ENCODE assay signal across 8 mouse cellular contexts in the genomic region with DNA sequence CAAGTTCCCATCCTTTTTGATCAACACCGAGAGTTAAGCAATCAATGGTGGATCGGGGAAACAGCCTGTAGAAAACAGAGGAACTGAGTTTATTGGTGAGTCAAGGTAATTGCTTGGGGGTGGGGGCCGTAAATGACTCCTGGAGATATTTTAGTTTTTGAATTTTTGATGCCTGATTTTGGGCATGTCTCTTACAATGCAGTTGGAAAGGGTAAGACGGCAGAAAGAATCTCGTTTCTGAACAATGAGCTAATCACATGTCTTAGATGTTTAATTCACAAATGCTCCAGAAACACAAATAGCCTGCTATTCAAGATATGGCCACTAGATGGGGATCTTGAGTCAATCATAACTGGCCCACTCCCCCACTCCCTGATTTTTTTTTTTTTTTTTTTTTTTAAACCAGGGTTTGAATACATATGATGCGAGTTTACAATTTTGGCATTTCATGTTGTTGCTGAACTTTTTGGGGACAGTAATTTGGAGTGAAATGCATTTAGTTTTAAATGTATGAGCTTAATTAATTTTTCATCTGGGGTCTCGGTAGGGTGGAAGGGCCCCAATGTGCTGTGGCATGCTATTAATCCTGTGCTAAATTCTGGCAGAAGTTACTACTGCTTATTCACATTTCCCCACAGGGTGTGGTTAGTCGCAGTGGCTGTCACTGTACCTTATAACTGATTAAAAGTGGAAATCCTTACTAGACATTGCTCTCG. TPM values are rescaled to one million over a fixed set of nuclear protein-coding genes. Genes with fewer than 3 reads are reported as not detected.
DNase-seq lines count a peak whose midpoint lies in the region; ATAC-seq and TF ChIP-seq lines count a peak whose summit lies in the region.

No protein-coding gene starts in this region.

- no peak for TF ChIP-seq EP300 in liver, postnatal 0 days (IDR thresholded peaks at IDR 0.05; ENCODE audit: low read depth)

- H3K4me1 ChIP-seq in forebrain, postnatal 0 days (ENCODE audit: insufficient read depth): peaks cover 8% of the 10 kb centered on the region; the same call in 1 of the 2 replicates
- peaks cover 9% of the 10 kb centered on the region; the same call in 1 of the 2 replicates for H3K4me1 ChIP-seq in intestine, embryonic 15.5 days (replicated peaks)
- H3K4me1 ChIP-seq in liver, postnatal 0 days (ENCODE audit: insufficient read depth): no peaks in the 10 kb centered on the region

- peak; percentile 41 for DNase-seq in thymus, postnatal 0 days (ENCODE audit: low spot score)
- DNase-seq in thymus, postnatal 4 days: no peak
- peak; percentile 11 for DNase-seq in c-Kit-positive CD71-positive TER-119-negative erythroid progenitor cells, embryonic 14.5 days (ENCODE audit: low read depth)
- DNase-seq in forebrain, postnatal 0 days: peak; percentile 91
- no peak for DNase-seq in liver, postnatal 0 days
- DNase-seq in retina, embryonic 14.5 days (ENCODE audit: low spot score): peak; percentile 90
- no peak for DNase-seq in T-cell, adult 2 months (ENCODE audit: low spot score)

- peak overlapping the region; percentile 23 for H3K4me3 ChIP-seq in forebrain, postnatal 0 days (ENCODE audit: low read depth, low read length)
- no peak overlapping the region for H3K4me3 ChIP-seq in intestine, embryonic 15.5 days (replicated peaks)
- no peak overlapping the region for H3K4me3 ChIP-seq in liver, postnatal 0 days (ENCODE audit: low read depth, low read length)

- 0 out of 2 replicates have a peak overlapping the region, but pooled peaks have one; percentile 25 for H3K9ac ChIP-seq in forebrain, postnatal 0 days
- no peak overlapping the region for H3K9ac ChIP-seq in intestine, embryonic 15.5 days
- no peak overlapping the region for H3K9ac ChIP-seq in liver, postnatal 0 days (replicated peaks)

- TF ChIP-seq CTCF in forebrain, postnatal 0 days (IDR thresholded peaks at IDR 0.05; ENCODE audit: low read depth): peak; percentile 85
- peak; percentile 78 for TF ChIP-seq CTCF in liver, postnatal 0 days (IDR thresholded peaks at IDR 0.05; ENCODE audit: low read depth)

- peak overlapping the region; percentile 41 for H3K4me2 ChIP-seq in forebrain, postnatal 0 days (ENCODE audit: low read depth)
- 0 out of 2 replicates have a peak overlapping the region, but pooled peaks have one; percentile 24 for H3K4me2 ChIP-seq in intestine, embryonic 15.5 days (replicated peaks)
- peak overlapping the region; percentile 34 for H3K4me2 ChIP-seq in liver, postnatal 0 days (ENCODE audit: low read depth, low read length)

- WGBS in forebrain, postnatal 0 days: 22% methylated on average over 9 of the region's 9 CpGs
- WGBS in intestine, embryonic 15.5 days: 33% methylated on average over 9 of the region's 9 CpGs
- 25% methylated on average over 9 of the region's 9 CpGs for WGBS in liver, postnatal 0 days (ENCODE audit: insufficient replicate concordance)

- H3K36me3 ChIP-seq in forebrain, postnatal 0 days (ENCODE audit: insufficient read depth): no peaks in the 10 kb centered on the region
- no peaks in the 10 kb centered on the region for H3K36me3 ChIP-seq in intestine, embryonic 15.5 days
- no peaks in the 10 kb centered on the region for H3K36me3 ChIP-seq in liver, postnatal 0 days (replicated peaks; ENCODE audit: insufficient read depth, low read length)

- no peak overlapping the region for H3K27ac ChIP-seq in forebrain, postnatal 0 days (ENCODE audit: low read depth, low read length)
- no peak overlapping the region for H3K27ac ChIP-seq in intestine, embryonic 15.5 days
- H3K27ac ChIP-seq in liver, postnatal 0 days (ENCODE audit: low read depth): no peak overlapping the region

- peak; percentile 74 for ATAC-seq in forebrain, postnatal 0 days
- no peak for ATAC-seq in intestine, embryonic 15.5 days
- ATAC-seq in liver, postnatal 0 days: no peak

- no peaks in the 10 kb centered on the region for H3K9me3 ChIP-seq in forebrain, postnatal 0 days (ENCODE audit: low read length)
- H3K9me3 ChIP-seq in intestine, embryonic 15.5 days: no peaks in the 10 kb centered on the region
- H3K9me3 ChIP-seq in liver, postnatal 0 days (ENCODE audit: low read length): no peaks in the 10 kb centered on the region

- no peaks in the 10 kb centered on the region for H3K27me3 ChIP-seq in forebrain, postnatal 0 days (ENCODE audit: insufficient read depth, low read length)
- no peaks in the 10 kb centered on the region for H3K27me3 ChIP-seq in intestine, embryonic 15.5 days (replicated peaks)
- H3K27me3 ChIP-seq in liver, postnatal 0 days (ENCODE audit: insufficient read depth, low read length): no peaks in the 10 kb centered on the region

RNA-seq across cellular contexts. Expression of a gene that starts 32.6 kb away (rescaled TPM):
- polyA plus RNA-seq in thymus, postnatal 0 days (2015; fragmentation: Nextera tagmentation; extraction: Ambion mirVana): 0.73 TPM in 1 of 2 replicates, not detected in the other
- 0.23 and 1.1 TPM in 2 replicates for total RNA-seq in forebrain, postnatal 0 days (2014; rRNA removed)
- not detected in 2 replicates for polyA plus RNA-seq in forebrain, postnatal 0 days (2015; fragmentation: Nextera tagmentation; extraction: Ambion mirVana)
- not detected in 2 replicates for polyA plus RNA-seq in intestine, embryonic 15.5 days (2015; fragmentation: Nextera tagmentation; extraction: Ambion mirVana)
- not detected in 2 replicates for polyA plus RNA-seq in liver, postnatal 0 days (2015; fragmentation: Nextera tagmentation; extraction: Ambion mirVana)

Comparison
In these comparisons a context has a peak if more than half of its experiments do, and no peak if none do; other contexts are left out.
1. DNase-seq: peak in thymus, postnatal 0 days (single experiment), c-Kit-positive CD71-positive TER-119-negative erythroid progenitor cells, embryonic 14.5 days (single experiment), forebrain, postnatal 0 days (single experiment) and retina, embryonic 14.5 days (single experiment); none in thymus, postnatal 4 days (single experiment), liver, postnatal 0 days (single experiment) and T-cell, adult 2 months (single experiment).
2. Peak in every context shown above with its lines, with median percentiles within 50 percentile points of each other: H3K4me2 ChIP-seq.